Mouse (Mus musculus) heart, postnatal 25 days (tissue): ENCODE measurements around the gene Cd200r2. TPM values are rescaled to one million over a fixed set of nuclear protein-coding genes. Genes with fewer than 3 reads are reported as not detected.
"Not testable (repeated sequence)": the region's sequence is repeated elsewhere in the genome, so short reads cannot be mapped to it uniquely, and the experiment has no call there.

Experiments used
- DNase-seq: peaks from one replicate; pipeline ENCODE4 v3.0.0; 2022; ENCODE audit warnings: low spot score
- intact Hi-C: fragments of 180-260 bp; cut with DNase I; formaldehyde crosslinking; loops from one replicate; pipeline ENCODE4 v1.15.1; 2025
- total RNA-seq, 2 experiments: library from RNA; stranded (reverse); gene quantifications; 2 replicates each; pipeline ENCODE4 v1.2.3; 2021

Cd200r2 gene
- total RNA-seq: not detected

DNA sequence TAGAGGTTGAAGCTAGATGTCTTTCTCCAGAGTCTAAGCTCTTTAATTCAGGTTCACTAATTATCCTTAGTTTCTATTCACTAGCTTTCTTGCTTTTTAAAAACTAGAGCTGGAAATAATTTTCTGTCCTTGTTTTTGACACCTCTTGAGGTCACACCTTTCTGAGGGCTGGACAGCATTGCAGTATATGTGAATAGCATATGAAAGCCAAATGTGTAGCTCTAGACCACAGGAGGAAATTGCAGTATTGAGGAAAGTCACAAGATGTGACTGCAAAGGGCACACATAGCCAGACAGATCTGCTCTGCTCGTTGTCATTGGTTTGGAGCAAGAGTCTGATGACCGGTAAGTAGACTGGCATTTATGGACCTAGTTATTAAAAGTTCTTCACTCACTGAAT, at the start of gene Cd200r2:
Cd200r2 (plus strand) TSS at position 301 of the 400 bp plus-strand sequence.
- intact Hi-C loops: no loop called here
- no peak for DNase-seq

DNA sequence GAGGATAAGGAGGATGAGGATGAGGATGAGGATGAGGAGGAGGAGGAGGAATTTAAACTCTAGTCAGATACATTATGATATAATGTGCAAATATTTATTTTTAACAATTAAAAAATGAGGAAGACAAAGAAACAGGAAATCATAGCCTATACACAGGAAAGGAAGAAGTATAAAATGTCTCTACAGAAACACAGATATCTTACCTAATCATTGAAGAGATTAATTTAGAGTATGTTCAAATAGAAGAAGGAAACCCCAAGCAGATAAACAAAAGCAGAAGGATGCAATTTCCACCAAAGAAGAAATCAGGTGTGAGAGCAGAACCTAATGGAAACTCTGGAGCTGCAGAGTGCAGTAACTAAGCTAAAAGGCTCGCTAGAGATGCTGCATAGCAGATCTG, 48.9 kb upstream of the Cd200r2 start:
- no peak for DNase-seq
- intact Hi-C loops: no loop called here

DNA sequence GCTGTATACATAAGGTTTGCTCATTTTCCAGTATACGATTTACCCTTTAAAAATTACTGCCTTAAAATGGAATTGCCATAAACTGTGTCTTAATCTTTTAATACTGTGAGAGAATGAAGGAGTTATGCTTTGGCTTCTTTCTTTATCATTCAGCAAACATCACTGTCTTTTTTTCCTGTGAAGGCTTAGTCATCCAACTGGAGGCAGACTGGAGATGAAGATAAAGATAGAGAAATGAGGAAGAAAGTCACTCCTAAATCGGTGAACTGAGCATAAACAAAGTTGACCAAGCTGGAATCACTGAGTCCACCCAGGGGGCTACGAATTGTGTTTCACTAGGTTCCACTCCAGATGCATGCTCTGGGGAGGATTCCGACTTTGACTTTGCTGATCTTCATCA, 46.4 kb upstream of the Cd200r2 start:
- intact Hi-C loops: no loop called here
- DNase-seq: no peak

DNA sequence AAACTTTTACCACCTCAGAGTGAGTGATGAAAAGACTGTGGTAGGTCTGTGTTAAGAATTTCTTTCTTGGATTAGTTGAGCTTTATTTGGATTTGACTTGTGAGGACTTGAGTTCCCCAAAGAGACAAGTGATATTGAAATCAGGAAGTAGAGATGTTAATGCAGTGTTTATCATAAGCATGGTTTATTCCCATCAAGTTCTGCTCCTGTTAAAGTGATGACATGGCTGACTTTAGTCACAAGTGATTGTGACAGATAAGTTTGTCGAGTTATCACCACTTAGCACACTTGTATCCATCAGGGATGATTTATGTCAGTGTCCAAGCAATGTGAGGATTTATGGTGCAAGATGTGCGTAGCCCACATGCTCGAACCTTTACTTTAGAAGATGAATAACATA, 34.6 kb upstream of the Cd200r2 start:
- intact Hi-C loops: no loop called here

DNA sequence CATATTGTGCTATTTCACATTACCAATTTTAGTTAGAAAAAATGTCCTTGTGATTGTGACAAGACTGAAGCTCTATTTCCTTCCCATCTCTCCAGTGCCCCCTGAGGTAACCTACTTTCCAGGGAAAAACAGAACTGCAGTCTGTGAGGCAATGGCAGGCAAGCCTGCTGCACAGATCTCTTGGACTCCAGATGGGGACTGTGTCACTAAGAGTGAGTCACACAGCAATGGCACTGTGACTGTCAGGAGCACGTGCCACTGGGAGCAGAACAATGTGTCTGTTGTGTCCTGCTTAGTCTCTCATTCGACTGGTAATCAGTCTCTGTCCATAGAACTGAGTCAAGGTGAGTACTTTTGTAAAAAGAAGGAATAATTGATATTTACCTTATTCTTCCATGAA, 33.7 kb upstream of the Cd200r2 start:
- intact Hi-C loops, DNase-seq: not testable (repeated sequence)

More for the DNA sequence above, 34.6 kb upstream of the Cd200r2 start:
- DNase-seq: no peak

DNA sequence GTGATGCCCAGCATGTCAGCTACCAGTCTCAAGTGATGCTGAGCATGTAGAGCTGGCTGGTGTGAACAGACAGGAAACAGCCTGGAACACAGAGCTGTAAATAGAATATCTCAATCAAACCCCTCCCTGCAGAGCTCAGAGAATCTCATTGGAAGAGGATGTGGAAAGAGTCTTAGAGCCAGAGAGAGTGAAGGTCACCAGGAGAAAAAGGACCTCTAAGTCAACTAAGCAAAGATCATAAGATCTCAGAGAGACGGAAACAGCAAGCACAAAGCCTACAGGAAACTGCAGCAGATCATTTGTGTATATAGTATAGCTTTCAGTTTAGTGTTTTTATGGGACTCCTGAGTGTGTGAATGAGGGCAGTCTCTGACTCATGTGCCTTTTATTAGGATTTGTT, 8.3 kb downstream of the Cd200r2 start:
- intact Hi-C loops: no loop called here
- DNase-seq: no peak

DNA sequence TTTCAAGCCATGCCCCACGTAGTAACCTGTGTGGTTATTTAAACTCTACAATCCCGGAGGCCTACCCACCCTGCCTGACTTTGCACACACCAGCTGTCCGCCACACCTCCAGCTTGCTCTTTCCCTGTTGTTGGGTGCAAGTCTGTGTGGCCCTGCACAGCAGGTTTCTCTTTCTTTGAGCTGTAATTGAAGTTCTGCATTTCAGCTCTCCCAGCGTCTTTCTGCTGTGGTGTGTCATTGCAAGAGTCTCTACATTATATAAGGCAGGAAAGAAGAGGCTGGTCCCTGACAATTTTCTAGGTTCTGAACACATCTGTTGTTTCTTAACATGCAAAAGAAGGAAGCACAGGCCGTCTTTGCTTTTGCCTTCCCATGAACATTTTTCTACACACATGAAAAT, 9.7 kb downstream of the Cd200r2 start:
- DNase-seq: no peak
- intact Hi-C loops: no loop called here

DNA sequence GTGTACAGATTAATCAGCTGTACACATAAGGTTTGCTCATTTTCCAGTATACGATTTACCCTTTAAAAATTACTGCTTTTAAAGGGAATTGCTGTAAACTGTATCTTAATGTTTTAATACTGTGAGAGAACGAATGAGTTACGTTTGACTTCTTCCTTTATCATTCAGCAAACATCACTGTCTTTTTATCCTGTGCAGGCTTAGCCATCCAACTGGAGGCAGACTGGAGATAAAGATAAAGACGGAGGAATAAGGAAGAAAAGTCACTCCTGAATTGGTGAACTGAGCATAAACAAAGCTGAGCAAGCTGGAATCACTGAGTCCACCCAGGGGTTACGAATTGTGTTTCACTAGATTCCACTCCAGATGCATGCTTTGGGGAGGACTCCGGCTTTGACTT, 10.7 kb downstream of the Cd200r2 start:
- intact Hi-C loops: no loop called here
- no peak for DNase-seq

DNA sequence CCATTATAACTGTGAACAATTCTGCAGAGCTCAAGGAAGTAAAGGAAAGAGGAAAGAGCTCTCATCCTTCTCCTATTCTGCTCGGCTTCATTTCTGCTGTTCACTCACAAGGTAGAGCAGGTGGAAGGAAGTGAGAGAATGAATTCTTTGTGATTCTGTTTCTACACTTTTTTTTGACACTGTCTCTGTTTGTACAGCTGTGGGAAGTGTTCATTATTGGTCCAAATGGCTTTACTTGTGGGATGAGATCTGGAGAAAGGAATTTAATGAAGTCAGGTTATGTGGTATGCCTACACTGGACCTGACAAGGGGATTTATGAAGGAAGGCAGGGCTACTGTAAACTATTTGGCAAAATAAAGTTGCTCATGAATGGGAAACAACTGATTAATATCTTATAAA, 23.9 kb downstream of the Cd200r2 start:
- DNase-seq: no peak
- intact Hi-C loops: no loop called here

DNA sequence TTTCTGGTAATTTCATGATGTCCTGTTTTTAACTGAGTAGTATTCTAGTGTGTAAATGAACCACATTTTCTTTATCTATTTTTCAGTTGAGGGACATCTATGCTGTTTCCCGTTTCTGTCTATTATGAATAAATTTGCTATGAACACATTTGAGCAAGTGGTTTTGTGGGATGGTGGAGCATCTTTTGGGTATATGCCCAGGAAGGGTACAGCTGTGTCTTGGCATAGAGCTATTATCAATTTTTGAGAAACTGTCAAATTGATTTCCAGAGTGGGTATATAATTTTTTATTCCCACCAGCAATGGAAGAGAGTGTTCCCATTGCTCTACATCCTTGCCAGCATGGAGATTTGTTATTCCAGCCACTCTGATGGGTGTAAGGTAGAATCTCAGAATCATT, 65.1 kb downstream of the Cd200r2 start:
- intact Hi-C loops: no loop called here
- DNase-seq: no peak

DNA sequence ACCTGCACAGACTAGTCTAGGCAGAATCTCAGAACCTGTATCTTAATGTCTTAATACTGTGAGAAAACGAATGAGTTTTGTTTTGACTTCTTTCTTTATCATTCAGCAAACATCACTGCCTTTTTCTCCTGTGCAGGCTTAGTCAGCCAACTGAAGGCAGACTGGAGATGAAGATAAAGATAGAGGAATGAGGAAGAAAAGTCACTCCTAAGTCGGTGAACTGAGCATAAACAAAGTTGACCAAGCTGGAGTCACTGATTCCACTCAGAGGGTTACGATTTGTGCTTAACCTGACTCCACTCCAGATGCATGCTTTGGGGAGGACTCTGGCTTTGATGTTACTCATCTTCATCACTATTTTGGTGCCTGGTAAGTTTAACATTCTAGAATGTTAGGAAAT, 76.6 kb downstream of the Cd200r2 start, which contains the start of gene Cd200r3:
Cd200r3 (plus strand) TSS at position 211 of the 400 bp plus-strand sequence.
- DNase-seq: no peak
- intact Hi-C loops: no loop called here

DNA sequence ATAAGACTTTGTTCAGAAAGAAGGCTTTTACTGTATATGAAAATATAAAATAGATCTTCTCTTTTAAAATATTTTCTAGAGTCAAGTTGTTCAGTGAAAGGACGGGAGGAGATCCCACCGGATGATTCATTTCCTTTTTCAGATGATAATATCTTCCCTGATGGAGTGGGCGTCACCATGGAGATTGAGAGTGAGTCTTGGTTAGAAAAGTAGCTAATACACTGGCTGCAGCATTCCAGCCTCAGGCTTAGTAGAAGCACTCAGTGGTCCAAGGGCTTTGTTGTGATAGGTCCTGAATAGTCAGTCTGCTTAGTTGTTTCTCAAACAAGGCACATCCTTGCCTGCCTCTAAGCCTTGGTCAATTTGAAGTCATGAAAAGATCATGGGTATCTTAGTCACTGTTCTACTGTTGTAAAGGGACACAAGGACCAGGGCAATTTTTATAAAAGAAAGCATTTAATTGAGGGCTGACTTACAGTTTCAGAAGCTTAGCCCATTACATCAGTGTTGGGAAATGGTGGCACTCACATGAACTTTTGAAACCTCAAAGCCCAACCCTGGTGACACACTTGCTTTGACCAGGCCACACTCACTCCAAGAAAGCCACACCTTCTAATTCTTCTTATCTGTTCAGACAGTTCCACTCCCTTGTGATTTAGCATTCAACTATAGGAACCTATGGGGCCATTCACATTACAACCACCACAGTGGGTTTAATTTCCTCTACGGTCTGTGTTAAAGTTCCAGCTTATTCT, 84.6 kb downstream of the Cd200r2 start:
- no peak for DNase-seq
- intact Hi-C loops: no loop called here

DNA sequence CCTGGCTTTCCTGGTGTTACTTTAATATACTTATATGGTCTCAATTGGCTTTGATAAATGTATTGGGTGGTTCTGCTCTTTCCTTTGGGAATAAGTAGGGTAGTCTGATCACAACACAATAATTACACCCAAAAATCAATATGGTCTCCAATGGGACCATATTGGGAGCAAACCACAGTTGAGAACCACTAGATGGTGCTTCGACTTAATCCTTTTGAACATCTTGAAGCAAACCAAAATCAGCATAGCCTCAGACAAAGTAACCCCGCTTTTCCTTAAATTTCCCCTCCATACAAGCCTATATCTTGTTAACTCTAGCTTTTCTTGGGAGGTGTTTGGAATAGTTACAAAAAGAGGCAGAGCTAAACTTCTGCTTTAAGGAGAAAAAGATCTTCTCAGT, 95.4 kb downstream of the Cd200r2 start:
- intact Hi-C loops: no loop called here
- DNase-seq: no peak

DNA sequence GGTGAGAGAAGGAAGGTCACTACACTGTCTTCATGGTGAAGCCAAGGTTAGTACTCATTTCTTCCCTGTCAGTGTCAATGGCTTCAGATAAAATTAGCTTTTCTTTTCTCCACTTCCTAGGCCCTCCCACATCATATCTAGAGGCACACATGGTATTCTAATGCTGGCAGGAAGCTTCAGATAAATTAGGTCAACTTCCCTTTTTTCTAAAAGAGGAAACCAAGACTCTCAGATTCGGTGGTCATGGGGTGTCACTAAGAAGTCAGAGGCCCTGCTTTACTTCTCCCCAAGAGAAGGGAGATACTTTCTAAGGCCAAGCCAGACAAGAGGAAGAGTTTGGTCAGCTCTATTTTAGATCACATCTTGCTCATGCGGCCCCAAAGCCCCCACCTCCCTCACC, 95.9 kb downstream of the Cd200r2 start:
- DNase-seq: no peak
- intact Hi-C loops: no loop called here

DNA sequence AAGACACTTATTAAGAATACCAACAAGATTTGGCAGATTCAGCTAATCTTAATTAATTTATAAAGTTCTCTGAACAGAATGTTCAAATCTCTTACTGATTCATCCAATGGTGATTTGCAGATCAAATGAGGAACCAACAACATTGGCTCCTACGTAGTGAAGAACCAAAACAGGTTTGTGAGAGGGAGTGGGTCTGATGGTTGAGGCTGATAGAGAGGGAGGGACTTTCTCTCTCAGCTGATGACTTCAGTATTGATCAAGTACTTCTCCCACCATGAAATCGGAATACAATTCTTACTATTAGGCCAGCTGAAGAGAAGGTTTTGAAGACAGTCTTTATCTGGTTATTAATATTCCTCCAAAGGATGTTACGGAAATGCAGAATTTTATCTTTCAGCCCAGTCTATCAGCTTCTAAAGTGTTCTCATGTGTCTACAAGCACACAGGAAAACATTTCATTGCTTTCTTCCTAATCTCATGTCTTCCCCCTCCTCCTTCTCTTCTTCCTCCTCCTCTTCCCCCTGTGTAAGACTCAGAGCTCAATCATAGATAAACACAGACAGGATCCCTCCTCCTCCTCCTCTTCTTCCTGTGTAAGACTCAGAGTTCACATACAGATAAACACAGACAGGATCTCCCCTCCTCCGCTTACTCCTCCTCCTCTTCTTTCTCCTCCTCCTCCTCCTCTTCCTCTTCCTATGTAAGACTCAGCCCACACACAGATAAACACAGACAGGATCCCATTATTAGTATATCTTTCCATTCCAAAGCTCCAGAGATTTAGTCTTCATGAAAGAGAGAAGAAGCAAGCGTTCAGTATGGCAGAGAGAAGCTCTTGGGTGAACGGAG, 97.9 kb downstream of the Cd200r2 start:
- intact Hi-C loops: no loop called here
- no peak for DNase-seq

DNA sequence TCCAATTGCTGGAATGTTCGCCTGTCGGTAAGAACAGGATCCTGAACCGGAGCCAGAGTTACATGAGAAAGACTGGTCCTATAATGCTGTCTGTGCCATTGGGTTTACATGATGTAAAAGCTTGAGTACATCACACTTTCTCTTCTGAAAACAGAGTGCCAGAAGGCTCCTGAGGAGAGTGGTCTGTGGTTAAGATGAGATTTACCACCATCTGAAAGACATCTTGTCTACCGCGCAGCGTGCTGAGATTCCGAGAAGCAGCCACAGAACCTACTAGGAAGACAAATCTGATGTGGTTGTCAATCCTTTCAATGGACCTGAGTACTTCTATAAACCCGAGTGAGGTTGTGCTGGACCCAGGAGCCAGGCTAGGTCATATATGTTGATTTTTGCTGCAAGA, 98.5 kb downstream of the Cd200r2 start:
- no peak for DNase-seq
- intact Hi-C loops: no loop called here

Other genes starting within 250 kb of the Cd200r2 start
- 1 to 10 TPM; 3.5 to 4.2 TPM for gene Nepro, start 142.8 kb upstream of the Cd200r2 start, total RNA-seq
- 10 to 100 TPM in 1 of 2 experiments, 1 to 10 TPM in 1; 9.8 to 13.0 TPM for gene Gtpbp8, start 120.7 kb upstream of the Cd200r2 start, total RNA-seq
- under 1 TPM; 0.48 to 0.49 TPM for gene Cd200r1, start 101.4 kb upstream of the Cd200r2 start, total RNA-seq
- gene Cd200r4, start 55.4 kb upstream of the Cd200r2 start, total RNA-seq: not detected
- gene Cd200r3, start 76.6 kb downstream of the Cd200r2 start, total RNA-seq: not detected
- gene Ccdc80, start 226.3 kb downstream of the Cd200r2 start, total RNA-seq: 10 to 100 TPM; 83.0 to 90.7 TPM